Mouse (Mus musculus): ENCODE results near the gene 2310007B03Rik. TPM values are rescaled to one million over a fixed set of nuclear protein-coding genes. Genes with fewer than 3 reads are reported as not detected.

The 2310007B03Rik gene
- polyA plus RNA-seq, 1 experiment from 2014 or later = 0.13 TPM

DNA sequence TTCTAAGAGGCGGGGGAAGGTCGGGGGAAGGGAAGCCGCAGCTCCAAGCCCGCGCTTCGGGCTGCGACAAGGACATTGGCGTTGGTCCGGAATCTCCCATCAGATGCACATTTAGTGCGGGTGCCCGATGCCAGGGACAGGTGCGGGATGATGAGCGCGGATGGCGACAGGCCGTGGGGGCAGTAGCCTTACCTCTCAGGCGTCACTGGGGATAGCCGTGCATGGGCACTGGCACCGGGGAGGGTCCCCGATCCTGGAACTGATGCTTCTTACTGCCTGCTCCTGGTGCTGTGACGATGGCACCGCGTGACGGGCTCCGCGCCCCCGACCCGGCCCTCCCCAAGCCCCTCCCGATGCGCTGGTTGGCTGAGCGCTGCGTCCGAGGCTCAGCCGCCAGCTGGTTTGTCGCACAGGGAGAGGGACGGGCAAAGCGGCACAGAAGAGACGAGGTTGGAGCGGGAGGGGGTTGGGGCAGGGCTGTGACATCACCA is 59.1 kb downstream of the 2310007B03Rik start, which contains the start of gene Kif1a:
Gene Kif1a, minus strand, starts transcription at position 381 of the 491 bp plus-strand sequence.
- ATAC-seq (ENCODE audit: insufficient read depth) = no peak
- H3K36me3 ChIP-seq (replicated peaks) = no peaks in the 10 kb centered on the region
- peak within 1 kb of the TSS; percentile 49 for H3K4me2 ChIP-seq
- H3K27me3 ChIP-seq = peaks cover 54% of the 10 kb centered on the region
- no peaks in the 10 kb centered on the region for H3K9me3 ChIP-seq (replicated peaks)
- no peak within 1 kb of the TSS for H3K27ac ChIP-seq (replicated peaks)
- H3K9ac ChIP-seq = no peak within 1 kb of the TSS
- peaks cover 7% of the 10 kb centered on the region; the same call in 1 of the 2 replicates for H3K4me1 ChIP-seq (replicated peaks)
- 2% methylated on average over 39 of the region's 39 CpGs for WGBS (ENCODE audit: insufficient replicate concordance)
- peak within 1 kb of the TSS; percentile 17; the same call in 1 of the 2 replicates for H3K4me3 ChIP-seq (replicated peaks)

Other genes starting within 250 kb of the 2310007B03Rik start
- 15.7 and 17.5 TPM in 2 replicates for gene Capn10, start 226.6 kb downstream of the 2310007B03Rik start, polyA plus RNA-seq (2015; fragmentation: Nextera tagmentation; extraction: Ambion mirVana)
- gene Gpr35, start 210.1 kb downstream of the 2310007B03Rik start, polyA plus RNA-seq (2015; fragmentation: Nextera tagmentation; extraction: Ambion mirVana) = 0.68 and 0.69 TPM in 2 replicates
- gene Aqp12, start 154.6 kb downstream of the 2310007B03Rik start, polyA plus RNA-seq (2015; fragmentation: Nextera tagmentation; extraction: Ambion mirVana) = not detected in 2 replicates
- gene Kif1a, start 59.0 kb downstream of the 2310007B03Rik start, polyA plus RNA-seq (2015; fragmentation: Nextera tagmentation; extraction: Ambion mirVana) = 0.24 TPM in 2 replicates
- gene Agxt, start 25.7 kb downstream of the 2310007B03Rik start, polyA plus RNA-seq (2015; fragmentation: Nextera tagmentation; extraction: Ambion mirVana) = 12.3 and 14.8 TPM in 2 replicates
- 0.03 TPM in 1 of 2 replicates, not detected in the other for gene Crocc2, start 7.8 kb upstream of the 2310007B03Rik start, polyA plus RNA-seq (2015; fragmentation: Nextera tagmentation; extraction: Ambion mirVana)
- gene Sned1, start 74.9 kb upstream of the 2310007B03Rik start, polyA plus RNA-seq (2015; fragmentation: Nextera tagmentation; extraction: Ambion mirVana) = 0.21 and 0.30 TPM in 2 replicates
- 9.9 and 10.2 TPM in 2 replicates for gene Mterf4, start 145.0 kb upstream of the 2310007B03Rik start, polyA plus RNA-seq (2015; fragmentation: Nextera tagmentation; extraction: Ambion mirVana)
- gene Ppp1r7, start 181.9 kb upstream of the 2310007B03Rik start, polyA plus RNA-seq (2015; fragmentation: Nextera tagmentation; extraction: Ambion mirVana) = 26.0 and 31.4 TPM in 2 replicates
- gene Pask, start 182.5 kb upstream of the 2310007B03Rik start, polyA plus RNA-seq (2015; fragmentation: Nextera tagmentation; extraction: Ambion mirVana) = 5.4 and 6.0 TPM in 2 replicates
- 0.08 TPM in 1 of 2 replicates, not detected in the other for gene Ano7, start 213.0 kb upstream of the 2310007B03Rik start, polyA plus RNA-seq (2015; fragmentation: Nextera tagmentation; extraction: Ambion mirVana)

All from liver, embryonic 15.5 days (tissue).